ENCODE assay signal across 10 mouse cellular contexts in the genomic region with DNA sequence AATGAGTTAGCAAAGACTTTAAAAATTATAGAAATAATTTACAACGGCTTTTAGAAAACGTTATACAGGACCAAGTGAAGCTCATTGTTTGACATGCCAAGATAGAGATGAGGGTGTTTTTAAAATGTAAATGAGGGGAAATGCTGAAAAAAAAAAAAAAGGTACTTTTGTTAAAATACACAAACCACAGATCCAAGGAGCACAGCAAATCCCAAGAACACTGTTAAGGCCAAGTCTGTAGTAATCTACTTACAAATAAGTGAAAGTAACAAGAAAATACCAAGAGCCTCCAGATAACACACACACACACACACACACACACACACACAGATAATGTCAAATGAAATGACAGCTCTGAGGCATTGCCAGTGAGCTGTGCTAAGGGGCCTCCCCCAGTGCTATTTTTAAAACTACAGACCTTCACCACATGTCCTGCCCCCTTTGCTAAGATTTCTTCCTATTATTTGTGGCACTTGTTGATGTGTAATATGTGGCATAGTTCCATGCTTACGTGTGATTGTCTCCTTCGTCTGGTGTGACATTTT. TPM values are rescaled to one million over a fixed set of nuclear protein-coding genes. Genes with fewer than 3 reads are reported as not detected.
DNase-seq lines count a peak whose midpoint lies in the region; ATAC-seq and TF ChIP-seq lines count a peak whose summit lies in the region.
"Had no signal": no experiment of that assay in that cellular context is flagged by ENCODE, and none has a peak within 500 bp of the region (broad histone marks: within the 10 kb centered on the region; RNA-seq: fewer than 3 reads in every experiment).

No protein-coding gene starts in this region.

- H3K4me2 ChIP-seq in lung, embryonic 14.5 days: no peak overlapping the region
- no peak overlapping the region for H3K4me2 ChIP-seq in lung, postnatal 0 days (replicated peaks; ENCODE audit: low read depth, low read length)
- no peak overlapping the region for H3K4me2 ChIP-seq in midbrain, embryonic 15.5 days
- H3K4me2 ChIP-seq: intestine, embryonic 15.5 days; liver, embryonic 13.5 days had no signal

- TF ChIP-seq CTCF in lung, embryonic 14.5 days (IDR thresholded peaks at IDR 0.05; ENCODE audit: low read depth): no peak
- no peak for TF ChIP-seq CTCF in lung, postnatal 0 days (IDR thresholded peaks at IDR 0.05)
- TF ChIP-seq CTCF in brain, embryonic 14.5 days (IDR thresholded peaks at IDR 0.05; ENCODE audit: borderline replicate concordance, extremely low read depth, insufficient read depth, insufficient read length): no peak

- no peaks in the 10 kb centered on the region for H3K9me3 ChIP-seq in heart, embryonic 10.5 days
- H3K9me3 ChIP-seq in lung, embryonic 14.5 days (ENCODE audit: low read depth, low read length): no peaks in the 10 kb centered on the region
- H3K9me3 ChIP-seq in lung, postnatal 0 days (ENCODE audit: low read length): no peaks in the 10 kb centered on the region
- no peaks in the 10 kb centered on the region for H3K9me3 ChIP-seq in midbrain, embryonic 15.5 days
- H3K9me3 ChIP-seq: intestine, embryonic 15.5 days; liver, embryonic 13.5 days had no signal

- no peak for TF ChIP-seq EP300 in lung, postnatal 0 days (IDR thresholded peaks at IDR 0.05)

- no peaks in the 10 kb centered on the region for H3K27me3 ChIP-seq in heart, embryonic 10.5 days (ENCODE audit: insufficient read depth, poor library complexity, severe bottlenecking)
- no peaks in the 10 kb centered on the region for H3K27me3 ChIP-seq in lung, embryonic 14.5 days (ENCODE audit: insufficient read depth, low read length)
- H3K27me3 ChIP-seq in lung, postnatal 0 days (replicated peaks; ENCODE audit: insufficient read depth, low read length): no peaks in the 10 kb centered on the region
- no peaks in the 10 kb centered on the region for H3K27me3 ChIP-seq in midbrain, embryonic 15.5 days (replicated peaks)
- H3K27me3 ChIP-seq: intestine, embryonic 15.5 days; liver, embryonic 13.5 days had no signal

- peak overlapping the region; percentile 56; the same call in 1 of the 2 replicates for H3K27ac ChIP-seq in heart, embryonic 10.5 days
- H3K27ac ChIP-seq in lung, embryonic 14.5 days (ENCODE audit: low read depth): no peak overlapping the region
- H3K27ac ChIP-seq in lung, postnatal 0 days (ENCODE audit: low read length): no peak overlapping the region
- H3K27ac ChIP-seq in midbrain, embryonic 15.5 days: 0 out of 2 replicates have a peak overlapping the region, but pooled peaks have one; percentile 38
- H3K27ac ChIP-seq: intestine, embryonic 15.5 days; liver, embryonic 13.5 days had no signal

- H3K4me1 ChIP-seq in heart, embryonic 10.5 days: peaks cover 14% of the 10 kb centered on the region
- H3K4me1 ChIP-seq in lung, embryonic 14.5 days (ENCODE audit: insufficient read depth): no peaks in the 10 kb centered on the region
- H3K4me1 ChIP-seq in lung, postnatal 0 days (ENCODE audit: insufficient read depth, low read depth, low read length): no peaks in the 10 kb centered on the region
- peaks cover 14% of the 10 kb centered on the region for H3K4me1 ChIP-seq in midbrain, embryonic 15.5 days
- H3K4me1 ChIP-seq: intestine, embryonic 15.5 days had no signal

- no peak for DNase-seq in heart, embryonic 10.5 days (ENCODE audit: low spot score)
- no peak for DNase-seq in heart, postnatal 36 days
- peak; percentile 19 for DNase-seq in lung, embryonic 14.5 days
- no peak for DNase-seq in lung, postnatal 0 days (ENCODE audit: low spot score)
- peak; percentile 46 for DNase-seq in brain, embryonic 14.5 days (ENCODE audit: low read depth)
- no peak for DNase-seq in right cerebral cortex, postnatal 25 days
- DNase-seq: liver, embryonic 13.5 days; thymus, postnatal 36 days had no signal

- TF ChIP-seq POLR2A in brain, embryonic 14.5 days (IDR thresholded peaks at IDR 0.05; ENCODE audit: borderline replicate concordance, extremely low read depth, insufficient read depth, insufficient read length, poor library complexity, severe bottlenecking): no peak

- intact Hi-C loops in heart, postnatal 36 days (cut with DNase I): no loop called here

- no peak overlapping the region for H3K4me3 ChIP-seq in heart, embryonic 10.5 days
- no peak overlapping the region for H3K4me3 ChIP-seq in lung, embryonic 14.5 days (ENCODE audit: low read depth, low read length)
- no peak overlapping the region for H3K4me3 ChIP-seq in lung, postnatal 0 days (ENCODE audit: low read depth, low read length)
- H3K4me3 ChIP-seq in midbrain, embryonic 15.5 days: no peak overlapping the region
- H3K4me3 ChIP-seq: intestine, embryonic 15.5 days; liver, embryonic 13.5 days had no signal

- ATAC-seq in lung, embryonic 14.5 days (ENCODE audit: insufficient read depth): no peak
- no peak for ATAC-seq in lung, postnatal 0 days
- 0 out of 2 replicates have a peak, but pooled peaks have one; percentile 19 for ATAC-seq in midbrain, embryonic 15.5 days (replicated peaks)
- ATAC-seq: intestine, embryonic 15.5 days had no signal

- WGBS in heart, embryonic 10.5 days: 55% methylated on average over 4 of the region's 4 CpGs
- WGBS in lung, embryonic 14.5 days: 65% methylated on average over 4 of the region's 4 CpGs
- WGBS in lung, postnatal 0 days: 59% methylated on average over 4 of the region's 4 CpGs
- WGBS in midbrain, embryonic 15.5 days: 71% methylated on average over 4 of the region's 4 CpGs

- no peak overlapping the region for H3K9ac ChIP-seq in lung, embryonic 14.5 days
- no peak overlapping the region for H3K9ac ChIP-seq in lung, postnatal 0 days (replicated peaks; ENCODE audit: low read depth)
- H3K9ac ChIP-seq in midbrain, embryonic 15.5 days: no peak overlapping the region
- H3K9ac ChIP-seq: intestine, embryonic 15.5 days; liver, embryonic 13.5 days had no signal

- peaks cover 44% of the 10 kb centered on the region for H3K36me3 ChIP-seq in heart, embryonic 10.5 days
- H3K36me3 ChIP-seq in lung, embryonic 14.5 days (ENCODE audit: insufficient read depth): peaks cover 49% of the 10 kb centered on the region
- H3K36me3 ChIP-seq in lung, postnatal 0 days (ENCODE audit: insufficient read depth, low read length): peaks cover 13% of the 10 kb centered on the region; the same call in 1 of the 2 replicates
- 0 out of 2 replicates have a peak, but pooled peaks cover 5% of the 10 kb centered on the region for H3K36me3 ChIP-seq in midbrain, embryonic 15.5 days (replicated peaks)

RNA-seq across cellular contexts. Expression of gene Prep, which starts 37.6 kb away (rescaled TPM):
- 30.5 and 32.5 TPM in 2 replicates for polyA plus RNA-seq in heart, embryonic 10.5 days (2016; fragmentation: Nextera tagmentation; extraction: Ambion mirVana)
- total RNA-seq in heart, postnatal 36 days (2021): 10 to 100 TPM; 15.6 TPM
- polyA plus RNA-seq in lung, embryonic 14.5 days (2014; fragmentation: Nextera tagmentation; extraction: Ambion mirVana): 34.1 and 34.6 TPM in 2 replicates
- polyA plus RNA-seq in lung, postnatal 0 days (2015; fragmentation: Nextera tagmentation; extraction: Ambion mirVana): 20.1 and 22.6 TPM in 2 replicates
- 16.7 and 20.6 TPM in 2 replicates for polyA plus RNA-seq in brain, embryonic 14.5 days (2012; rRNA removed)
- 24.7 and 25.4 TPM in 2 replicates for polyA plus RNA-seq in midbrain, embryonic 15.5 days (2015; fragmentation: Nextera tagmentation; extraction: Ambion mirVana)

Comparison
In these comparisons a context has a peak if more than half of its experiments do, and no peak if none do; other contexts are left out.
1. DNase-seq: peak in lung, embryonic 14.5 days (single experiment) and brain, embryonic 14.5 days (single experiment); none in heart, embryonic 10.5 days (single experiment), heart, postnatal 36 days (0 of 2), lung, postnatal 0 days (single experiment) and right cerebral cortex, postnatal 25 days (single experiment).
2. H3K27ac ChIP-seq: peak in heart, embryonic 10.5 days (single experiment) and midbrain, embryonic 15.5 days (single experiment); none in lung, embryonic 14.5 days (single experiment) and lung, postnatal 0 days (single experiment).